11 mouse cellular contexts compared by ENCODE assay signal in genomic region chr2:150884779-150885110, GRCm38 (mm10). TPM values are rescaled to one million over a fixed set of nuclear protein-coding genes. Genes with fewer than 3 reads are reported as not detected.
A peak's percentile ranks its signal among the peaks of the same experiment; 100 is the strongest.
DNase-seq lines count a peak whose midpoint lies in the region; ATAC-seq and TF ChIP-seq lines count a peak whose summit lies in the region.
"Had no signal": no experiment of that assay in that cellular context is flagged by ENCODE, and none has a peak within 500 bp of the region (broad histone marks: within the 10 kb centered on the region; RNA-seq: fewer than 3 reads in every experiment).

No protein-coding gene starts in this region.

- TF ChIP-seq CTCF in lung, embryonic 14.5 days (IDR thresholded peaks at IDR 0.05; ENCODE audit: low read depth), result no peak
- TF ChIP-seq CTCF in lung, postnatal 0 days (IDR thresholded peaks at IDR 0.05), result no peak

- no peak overlapping the region for H3K4me3 ChIP-seq in heart, embryonic 14.5 days (ENCODE audit: control insufficient read depth in 1 of 2, insufficient read depth in 1 of 2, low read depth in 1 of 2, low read length in 2 of 2)
- no peak overlapping the region for H3K4me3 ChIP-seq in lung, embryonic 14.5 days (ENCODE audit: low read depth, low read length)
- no peak overlapping the region for H3K4me3 ChIP-seq in lung, postnatal 0 days (ENCODE audit: low read depth, low read length)
- no peak overlapping the region for H3K4me3 ChIP-seq in hindbrain, embryonic 16.5 days (ENCODE audit: low read length)
- H3K4me3 ChIP-seq in stomach, embryonic 14.5 days (ENCODE audit: low read depth, low read length), result no peak overlapping the region
- H3K4me3 ChIP-seq: erythroblast, embryonic 14.5 days had no signal

- 91% methylated on average over 1 of the region's 1 CpGs for WGBS in heart, embryonic 14.5 days
- 70% methylated on average over 1 of the region's 1 CpGs for WGBS in lung, embryonic 14.5 days
- 60% methylated on average over 1 of the region's 1 CpGs for WGBS in lung, postnatal 0 days
- WGBS in hindbrain, embryonic 16.5 days, result 100% methylated on average over 1 of the region's 1 CpGs
- 80% methylated on average over 1 of the region's 1 CpGs for WGBS in stomach, embryonic 14.5 days

- H3K4me1 ChIP-seq in heart, embryonic 14.5 days (ENCODE audit: control insufficient read depth in 2 of 2, insufficient read depth in 2 of 2, low read length in 2 of 2), result peaks cover 0 to 9% of the 10 kb centered on the region in 2 experiments; a peak in 2 of 4 replicates
- H3K4me1 ChIP-seq in lung, embryonic 14.5 days (ENCODE audit: insufficient read depth), result no peaks in the 10 kb centered on the region
- no peaks in the 10 kb centered on the region for H3K4me1 ChIP-seq in lung, postnatal 0 days (ENCODE audit: insufficient read depth, low read depth, low read length)
- H3K4me1 ChIP-seq in hindbrain, embryonic 16.5 days (ENCODE audit: control insufficient read depth, insufficient read depth, low read depth, low read length), result no peaks in the 10 kb centered on the region
- no peaks in the 10 kb centered on the region for H3K4me1 ChIP-seq in stomach, embryonic 14.5 days (ENCODE audit: control insufficient read depth, insufficient read depth, low read length)

- DNase-seq in heart, postnatal 36 days, result no peak
- no peak for DNase-seq in lung, embryonic 14.5 days
- DNase-seq in lung, postnatal 0 days (ENCODE audit: low spot score), result no peak
- no peak for DNase-seq in cerebellum, adult 9-10 months
- DNase-seq: cerebellum, adult 9-11 months; heart, postnatal 10 days had no signal

- no peaks in the 10 kb centered on the region for H3K27me3 ChIP-seq in heart, embryonic 14.5 days (ENCODE audit: control insufficient read depth, insufficient read depth, low read length)
- no peaks in the 10 kb centered on the region for H3K27me3 ChIP-seq in lung, embryonic 14.5 days (ENCODE audit: insufficient read depth, low read length)
- H3K27me3 ChIP-seq in lung, postnatal 0 days (replicated peaks; ENCODE audit: insufficient read depth, low read length), result no peaks in the 10 kb centered on the region
- H3K27me3 ChIP-seq in hindbrain, embryonic 16.5 days (replicated peaks; ENCODE audit: control insufficient read depth, insufficient read depth, low read length), result no peaks in the 10 kb centered on the region
- H3K27me3 ChIP-seq in stomach, embryonic 14.5 days (ENCODE audit: control insufficient read depth, insufficient read depth, low read length), result no peaks in the 10 kb centered on the region

- no peak overlapping the region for H3K27ac ChIP-seq in heart, embryonic 14.5 days (replicated peaks in 1 of 2; ENCODE audit: control insufficient read depth in 1 of 2, insufficient read depth in 1 of 2, low read depth in 2 of 2, low read length in 2 of 2)
- no peak overlapping the region for H3K27ac ChIP-seq in lung, embryonic 14.5 days (ENCODE audit: low read depth)
- H3K27ac ChIP-seq in lung, postnatal 0 days (ENCODE audit: low read length), result no peak overlapping the region
- no peak overlapping the region for H3K27ac ChIP-seq in hindbrain, embryonic 16.5 days (ENCODE audit: low read depth, low read length)
- no peak overlapping the region for H3K27ac ChIP-seq in stomach, embryonic 14.5 days (ENCODE audit: low read length)

- H3K36me3 ChIP-seq in heart, embryonic 14.5 days (ENCODE audit: control insufficient read depth, insufficient read depth, low read length), result no peaks in the 10 kb centered on the region
- 0 out of 2 replicates have a peak, but pooled peaks cover 7% of the 10 kb centered on the region for H3K36me3 ChIP-seq in lung, embryonic 14.5 days (ENCODE audit: insufficient read depth)
- H3K36me3 ChIP-seq in lung, postnatal 0 days (ENCODE audit: insufficient read depth, low read length), result no peaks in the 10 kb centered on the region
- H3K36me3 ChIP-seq in hindbrain, embryonic 16.5 days (ENCODE audit: control insufficient read depth, insufficient read depth, low read length), result no peaks in the 10 kb centered on the region
- no peaks in the 10 kb centered on the region for H3K36me3 ChIP-seq in stomach, embryonic 14.5 days (ENCODE audit: control insufficient read depth, insufficient read depth, low read length)

- 0 out of 2 replicates have a peak, but pooled peaks have one; percentile 13 for ATAC-seq in heart, embryonic 14.5 days (ENCODE audit: insufficient number of reproducible peaks, insufficient read depth, low FRiP score, low read depth)
- ATAC-seq in lung, embryonic 14.5 days (ENCODE audit: insufficient read depth), result peak; percentile 35; the same call in 1 of the 2 replicates
- no peak; the same call in 1 of the 2 replicates for ATAC-seq in lung, postnatal 0 days
- ATAC-seq in hindbrain, embryonic 16.5 days, result 0 out of 2 replicates have a peak, but pooled peaks have one; percentile 27
- 0 out of 2 replicates have a peak, but pooled peaks have one; percentile 18 for ATAC-seq in stomach, embryonic 14.5 days (ENCODE audit: insufficient number of reproducible peaks, insufficient read depth, low FRiP score, low read depth)
- no peak for ATAC-seq in activated CD4-positive, CD25-positive, alpha-beta regulatory T cell, adult 4 months

- no peak for TF ChIP-seq EP300 in lung, postnatal 0 days (IDR thresholded peaks at IDR 0.05)

- H3K4me2 ChIP-seq in heart, embryonic 14.5 days (ENCODE audit: low read length), result no peak overlapping the region
- no peak overlapping the region for H3K4me2 ChIP-seq in lung, embryonic 14.5 days
- no peak overlapping the region for H3K4me2 ChIP-seq in lung, postnatal 0 days (replicated peaks; ENCODE audit: low read depth, low read length)
- no peak overlapping the region for H3K4me2 ChIP-seq in hindbrain, embryonic 16.5 days (ENCODE audit: low read length)
- no peak overlapping the region for H3K4me2 ChIP-seq in stomach, embryonic 14.5 days (replicated peaks; ENCODE audit: low read depth, low read length)

- no peak overlapping the region for H3K9ac ChIP-seq in heart, embryonic 14.5 days (ENCODE audit: low read length)
- no peak overlapping the region for H3K9ac ChIP-seq in lung, embryonic 14.5 days
- H3K9ac ChIP-seq in lung, postnatal 0 days (replicated peaks; ENCODE audit: low read depth), result no peak overlapping the region
- no peak overlapping the region for H3K9ac ChIP-seq in hindbrain, embryonic 16.5 days (ENCODE audit: low read depth, low read length)
- no peak overlapping the region for H3K9ac ChIP-seq in stomach, embryonic 14.5 days (replicated peaks; ENCODE audit: low read depth, low read length)

- intact Hi-C loops in heart, postnatal 36 days (cut with DNase I), result no loop called here

- H3K9me3 ChIP-seq in heart, embryonic 14.5 days (ENCODE audit: control insufficient read depth, low read length), result no peaks in the 10 kb centered on the region
- H3K9me3 ChIP-seq in lung, embryonic 14.5 days (ENCODE audit: low read depth, low read length), result no peaks in the 10 kb centered on the region
- no peaks in the 10 kb centered on the region for H3K9me3 ChIP-seq in lung, postnatal 0 days (ENCODE audit: low read length)
- H3K9me3 ChIP-seq in hindbrain, embryonic 16.5 days (ENCODE audit: control insufficient read depth, low read length), result no peaks in the 10 kb centered on the region
- H3K9me3 ChIP-seq in stomach, embryonic 14.5 days (ENCODE audit: control insufficient read depth, low read depth, low read length), result no peaks in the 10 kb centered on the region

RNA-seq across cellular contexts. Expression of gene Abhd12, which starts 19.8 kb away (rescaled TPM):
- 44.1 and 46.4 TPM in 2 replicates for polyA plus RNA-seq in heart, embryonic 14.5 days (2014; fragmentation: Nextera tagmentation; extraction: Ambion mirVana)
- total RNA-seq in heart, postnatal 36 days (2021), result 10 to 100 TPM; 47.8 to 50.3 TPM
- polyA plus RNA-seq in lung, embryonic 14.5 days (2014; fragmentation: Nextera tagmentation; extraction: Ambion mirVana), result 59.2 and 67.2 TPM in 2 replicates
- 56.5 and 57.3 TPM in 2 replicates for polyA plus RNA-seq in lung, postnatal 0 days (2015; fragmentation: Nextera tagmentation; extraction: Ambion mirVana)
- polyA plus RNA-seq in hindbrain, embryonic 16.5 days (2015; fragmentation: Nextera tagmentation; extraction: Ambion mirVana), result 143 and 157 TPM in 2 replicates
- polyA plus RNA-seq in stomach, embryonic 14.5 days (2014; fragmentation: Nextera tagmentation; extraction: Ambion mirVana), result 59.5 and 63.0 TPM in 2 replicates
- polyA plus RNA-seq in activated CD4-positive, CD25-positive, alpha-beta regulatory T cell, adult 4 months (2017; shearing (Covaris generic)), result 10 to 100 TPM; 14.7 to 15.9 TPM

RNA-seq across cellular contexts. Expression of gene Gins1, which starts 20.5 kb away (rescaled TPM):
- polyA plus RNA-seq in heart, embryonic 14.5 days (2014; fragmentation: Nextera tagmentation; extraction: Ambion mirVana), result 28.2 and 30.9 TPM in 2 replicates
- total RNA-seq in heart, postnatal 36 days (2021), result 1 to 10 TPM; 3.0 to 4.4 TPM
- 55.4 and 58.1 TPM in 2 replicates for polyA plus RNA-seq in lung, embryonic 14.5 days (2014; fragmentation: Nextera tagmentation; extraction: Ambion mirVana)
- 4.4 and 6.1 TPM in 2 replicates for polyA plus RNA-seq in lung, postnatal 0 days (2015; fragmentation: Nextera tagmentation; extraction: Ambion mirVana)
- 14.1 and 14.5 TPM in 2 replicates for polyA plus RNA-seq in hindbrain, embryonic 16.5 days (2015; fragmentation: Nextera tagmentation; extraction: Ambion mirVana)
- 43.5 and 44.8 TPM in 2 replicates for polyA plus RNA-seq in stomach, embryonic 14.5 days (2014; fragmentation: Nextera tagmentation; extraction: Ambion mirVana)
- 1 to 10 TPM; 8.0 to 9.6 TPM for polyA plus RNA-seq in activated CD4-positive, CD25-positive, alpha-beta regulatory T cell, adult 4 months (2017; shearing (Covaris generic))

Comparison
In these comparisons a context has a peak if more than half of its experiments do, and no peak if none do; other contexts are left out.
1. ATAC-seq: peak in heart, embryonic 14.5 days (single experiment), lung, embryonic 14.5 days (single experiment), hindbrain, embryonic 16.5 days (single experiment) and stomach, embryonic 14.5 days (single experiment); none in lung, postnatal 0 days (single experiment) and activated CD4-positive, CD25-positive, alpha-beta regulatory T cell, adult 4 months (single experiment).